Mouse (Mus musculus) liver, embryonic 14.5 days (tissue): ENCODE results near the gene Hist1h3f.

ENCODE experiments used
- CTCF ChIP-seq: IDR thresholded peaks from 2 replicates; pipeline ENCODE4 v1.5.1; 2016; ENCODE audit warnings: antibody characterized with exemption, low read depth, control low read depth
- EP300 ChIP-seq: IDR thresholded peaks from 2 replicates; pipeline ENCODE4 v1.6.1; 2016; ENCODE audit warnings: antibody characterized with exemption, low read depth

- TF ChIP-seq CTCF (no peak), EP300 (no peak)
Measured at GRCm38 (mm10) chr13:23592614-23593013, 48.8 kb downstream of the Hist1h3f start.
